Mouse (Mus musculus): ENCODE results near the gene Mrpl2.

Mrpl2 gene

GRCm38 (mm10) chr17:46667712-46668111 lies 21.7 kb downstream of the Mrpl2 start:
- no peak for DNase-seq (ENCODE audit: low read depth, low spot score)

GRCm38 (mm10) chr17:46669911-46670310 lies 23.9 kb downstream of the Mrpl2 start:
- no peak for DNase-seq (ENCODE audit: low read depth, low spot score)

GRCm38 (mm10) chr17:46673850-46674529 lies 28.0 kb downstream of the Mrpl2 start, which contains the start of gene Rrp36:
Gene Rrp36, minus strand, starts transcription at chr17:46674352.
- peak; percentile 69 for DNase-seq (ENCODE audit: low read depth, low spot score)

GRCm38 (mm10) chr17:46674530-46675283 lies 28.7 kb downstream of the Mrpl2 start:
- DNase-seq (ENCODE audit: low read depth, low spot score): no peak

- DNase-seq (ENCODE audit: low read depth, low spot score): no peak
Measured at GRCm38 (mm10) chr17:46678416-46678815, 32.4 kb downstream of the Mrpl2 start, which contains the start of gene Mea1. Gene Mea1, plus strand, starts transcription at chr17:46678793.

GRCm38 (mm10) chr17:46678911-46679310 lies 32.9 kb downstream of the Mrpl2 start:
- DNase-seq (ENCODE audit: low read depth, low spot score): no peak

GRCm38 (mm10) chr17:46679843-46680759 lies 34.1 kb downstream of the Mrpl2 start:
- no peak for DNase-seq (ENCODE audit: low read depth, low spot score)

- DNase-seq (ENCODE audit: low read depth, low spot score): peak; percentile 97
Measured at GRCm38 (mm10) chr17:46680760-46681373, 34.8 kb downstream of the Mrpl2 start, which contains the start of gene Klhdc3. Gene Klhdc3, minus strand, starts transcription at chr17:46680914.

- no peak for DNase-seq (ENCODE audit: low read depth, low spot score)
Measured at GRCm38 (mm10) chr17:46681466-46682118, 35.6 kb downstream of the Mrpl2 start.

- DNase-seq (ENCODE audit: low read depth, low spot score): no peak
Measured at GRCm38 (mm10) chr17:46682654-46683389, 36.8 kb downstream of the Mrpl2 start.

- no peak for DNase-seq (ENCODE audit: low read depth, low spot score)
Measured at GRCm38 (mm10) chr17:46685913-46686312, 39.9 kb downstream of the Mrpl2 start.

GRCm38 (mm10) chr17:46690665-46691064 lies 44.6 kb downstream of the Mrpl2 start:
- no peak for DNase-seq (ENCODE audit: low read depth, low spot score)

- DNase-seq (ENCODE audit: low read depth, low spot score): no peak
Measured at GRCm38 (mm10) chr17:46691390-46691789, 45.4 kb downstream of the Mrpl2 start.

GRCm38 (mm10) chr17:46694517-46695063 lies 48.6 kb downstream of the Mrpl2 start:
- no peak for DNase-seq (ENCODE audit: low read depth, low spot score)

- DNase-seq (ENCODE audit: low read depth, low spot score): no peak
Measured at GRCm38 (mm10) chr17:46698515-46698914, 52.5 kb downstream of the Mrpl2 start.

- no peak for DNase-seq (ENCODE audit: low read depth, low spot score)
Measured at GRCm38 (mm10) chr17:46699245-46699644, 53.2 kb downstream of the Mrpl2 start.
